Mouse (Mus musculus) yolk sac, embryonic 10.5 days (tissue): ENCODE measurements around the gene Ebf4.
A peak's percentile ranks its signal among the peaks of the same experiment; 100 is the strongest.

Experiments used
- DNase-seq: peaks from one replicate; pipeline ENCODE4 v3.0.0-alpha.2; 2017; ENCODE audit warnings: low spot score

Gene Ebf4

GRCm38 (mm10) chr2:130294936-130295277 lies at the start of gene Ebf4:
Gene Ebf4 (plus strand): TSS chr2:130295169.
- peak; percentile 81 for DNase-seq

GRCm38 (mm10) chr2:130246912-130247311 lies 48.1 kb upstream of the Ebf4 start:
- peak; percentile 5 for DNase-seq

GRCm38 (mm10) chr2:130248226-130248625 lies 46.7 kb upstream of the Ebf4 start:
- DNase-seq: no peak

GRCm38 (mm10) chr2:130256762-130257161 lies 38.2 kb upstream of the Ebf4 start:
- no peak for DNase-seq

GRCm38 (mm10) chr2:130260822-130261221 lies 34.1 kb upstream of the Ebf4 start:
- DNase-seq: no peak

- DNase-seq: no peak
Measured at GRCm38 (mm10) chr2:130261914-130262313, 33.1 kb upstream of the Ebf4 start.

- no peak for DNase-seq
Measured at GRCm38 (mm10) chr2:130262398-130262797, 32.6 kb upstream of the Ebf4 start.

GRCm38 (mm10) chr2:130265520-130265919 lies 29.4 kb upstream of the Ebf4 start:
- no peak for DNase-seq

DNA sequence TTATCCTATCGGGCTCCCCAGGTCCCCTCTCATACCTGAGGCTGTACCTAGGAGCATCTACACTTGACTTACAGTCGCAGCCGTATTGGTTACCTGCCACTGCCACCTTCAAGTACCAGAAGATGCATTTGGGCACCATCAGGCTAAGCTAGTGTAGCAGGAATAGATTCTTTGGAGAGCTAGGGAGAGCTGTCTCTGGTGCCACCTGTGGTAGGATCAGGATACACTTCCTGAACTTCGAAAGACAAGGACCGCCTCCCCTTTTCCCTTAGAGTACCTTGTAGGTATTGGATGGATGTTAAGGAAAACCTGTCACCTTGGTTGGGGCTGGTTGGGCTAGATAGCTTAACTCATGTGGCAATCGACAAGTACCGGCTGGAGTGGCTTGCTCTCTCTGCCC lies 26.9 kb upstream of the Ebf4 start:
- DNase-seq: no peak

- DNase-seq: no peak
Measured at GRCm38 (mm10) chr2:130273732-130274131, 21.2 kb upstream of the Ebf4 start.

DNA sequence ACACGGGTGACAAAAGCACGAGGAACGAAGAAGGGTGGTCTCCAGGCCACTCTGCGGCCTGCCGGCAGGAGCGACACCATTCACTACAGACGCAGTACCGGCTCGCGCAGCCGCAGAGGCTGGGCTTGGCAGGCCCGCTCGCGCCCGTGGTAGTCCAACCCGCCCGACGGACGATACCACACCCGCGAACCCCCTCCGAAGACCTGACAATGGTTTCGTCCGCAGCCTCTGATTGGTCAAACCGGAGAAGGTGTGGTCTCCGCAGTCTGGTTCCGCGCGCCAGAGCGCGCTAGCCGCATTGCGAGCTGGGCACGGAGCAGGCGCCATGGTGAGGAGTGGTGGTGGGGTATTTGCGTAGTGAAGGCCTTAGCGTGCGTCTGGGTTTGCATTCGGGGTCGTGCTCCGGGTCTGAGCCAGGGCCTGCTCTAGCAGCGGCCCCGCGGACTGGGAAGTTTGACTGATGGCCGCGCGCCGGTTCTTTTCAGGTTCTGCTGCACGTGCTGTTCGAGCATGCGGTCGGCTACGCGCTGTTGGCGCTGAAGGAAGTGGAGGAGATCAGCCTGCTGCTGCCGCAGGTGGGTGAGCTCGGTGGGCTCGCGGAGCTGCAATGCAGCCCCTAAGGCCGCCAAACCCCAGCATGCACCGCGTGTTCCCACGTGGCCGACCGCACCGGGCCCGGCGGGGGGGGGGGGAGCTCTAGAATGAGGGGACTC lies 20.7 kb upstream of the Ebf4 start, which contains the start of gene Nop56:
Nop56 (plus strand) TSS at position 282 of the 713 bp plus-strand sequence.
- DNase-seq: peak; percentile 99

DNA sequence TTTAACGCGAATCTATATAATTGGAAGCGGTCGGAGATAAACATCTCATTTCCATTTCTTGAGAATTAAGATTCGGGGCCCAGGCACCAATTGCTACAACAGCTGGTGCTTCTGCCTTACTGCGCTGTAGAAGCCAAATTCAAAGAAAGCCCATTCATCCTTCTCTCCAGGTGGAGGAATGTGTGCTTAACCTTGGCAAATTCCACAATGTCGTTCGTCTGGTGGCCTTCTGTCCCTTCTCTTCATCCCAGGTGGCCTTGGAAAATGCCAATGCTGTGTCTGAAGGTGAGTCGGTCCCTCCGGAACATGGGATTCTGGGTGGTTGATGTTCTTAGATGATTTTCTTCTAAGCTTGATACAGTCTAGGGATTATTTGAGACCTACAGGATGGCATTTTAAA lies 20.1 kb upstream of the Ebf4 start:
- no peak for DNase-seq

GRCm38 (mm10) chr2:130275649-130276048 lies 19.3 kb upstream of the Ebf4 start:
- peak; percentile 38 for DNase-seq

- DNase-seq: no peak
Measured at GRCm38 (mm10) chr2:130279600-130280091, 15.3 kb upstream of the Ebf4 start.

GRCm38 (mm10) chr2:130280224-130280623 lies 14.7 kb upstream of the Ebf4 start:
- DNase-seq: no peak

DNA sequence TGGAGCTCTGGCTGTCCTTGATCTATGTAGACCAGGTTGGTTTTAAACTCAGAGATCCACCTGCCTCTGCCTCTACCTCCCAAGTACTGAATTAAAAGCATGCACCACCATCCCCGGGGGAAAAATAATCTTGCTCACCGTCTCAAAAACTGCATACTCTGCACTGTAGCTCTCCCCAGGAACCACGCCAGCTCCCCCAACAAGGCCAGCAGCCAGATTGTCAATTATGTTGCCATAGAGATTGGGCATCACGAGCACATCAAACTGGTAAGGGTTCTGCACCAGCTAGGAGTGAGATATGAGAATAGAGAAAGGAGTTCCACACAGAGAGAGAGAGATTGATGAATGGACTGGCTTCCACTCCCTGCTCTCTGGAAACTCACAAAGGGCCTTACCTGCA lies 14.2 kb upstream of the Ebf4 start:
- no peak for DNase-seq

DNA sequence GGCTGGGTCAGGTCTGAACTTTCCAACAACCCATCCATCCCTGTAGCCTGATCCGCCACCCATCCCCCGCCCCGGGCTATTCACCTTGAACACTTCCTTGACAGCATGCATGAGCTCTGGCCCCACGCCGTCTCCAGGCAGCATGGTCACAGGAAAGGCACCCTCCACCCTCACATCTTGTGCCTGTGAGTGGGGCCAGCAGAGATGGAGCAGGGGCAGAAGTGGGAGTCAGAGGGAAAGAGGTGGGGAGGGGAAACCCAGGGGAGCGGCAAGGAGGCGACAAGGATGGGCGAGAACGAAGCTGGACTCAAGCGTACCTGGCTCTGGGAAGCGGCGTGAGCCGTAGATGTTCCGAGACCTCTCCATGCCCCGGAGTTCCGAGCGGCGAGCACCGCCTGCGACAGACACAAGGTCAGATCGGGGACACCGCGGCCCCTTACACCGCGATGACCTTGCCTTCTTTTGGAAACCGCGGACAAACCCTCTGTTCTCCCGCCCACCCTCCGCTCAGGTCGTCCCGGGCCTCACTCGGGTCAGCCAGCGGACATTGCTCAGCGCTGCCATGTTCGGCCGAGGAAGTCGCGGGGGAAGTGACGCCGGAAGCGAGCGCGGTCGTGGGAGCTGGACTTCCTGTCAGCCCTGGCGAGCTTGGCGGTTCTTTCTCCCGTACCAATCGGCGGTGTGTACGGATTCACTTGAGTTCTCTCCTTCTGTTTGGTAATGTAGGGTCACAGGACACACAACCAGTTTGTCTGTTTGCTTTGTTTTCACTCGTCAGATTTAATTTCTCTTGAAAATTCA lies 10.9 kb upstream of the Ebf4 start, which contains the start of gene Idh3b:
Idh3b (minus strand) TSS at position 694 of the 801 bp plus-strand sequence.
- DNase-seq: peak; percentile 87

DNA sequence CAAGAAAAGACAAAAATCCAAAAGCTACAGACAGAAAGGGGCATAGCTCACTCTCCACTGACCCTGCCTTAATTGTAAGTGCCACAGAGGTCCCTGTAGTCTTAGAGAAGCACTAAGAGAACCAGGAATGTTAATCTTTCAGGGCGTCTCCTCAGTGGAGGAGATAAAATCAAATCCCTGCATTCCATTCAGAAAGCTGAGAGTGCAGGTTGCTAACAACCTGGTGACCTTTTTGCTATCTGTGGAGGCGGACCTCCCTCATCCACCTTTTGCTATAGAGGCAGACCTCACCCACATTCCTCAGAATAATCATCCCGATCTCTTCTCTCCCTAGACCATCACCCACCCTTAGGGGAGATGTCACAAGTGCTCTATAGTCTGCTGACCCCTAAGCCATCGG lies 5.9 kb upstream of the Ebf4 start:
- peak; percentile 61 for DNase-seq

- peak; percentile 54 for DNase-seq
Measured at GRCm38 (mm10) chr2:130291434-130291833, 3.5 kb upstream of the Ebf4 start.

GRCm38 (mm10) chr2:130293009-130293408 lies 2.0 kb upstream of the Ebf4 start:
- no peak for DNase-seq

DNA sequence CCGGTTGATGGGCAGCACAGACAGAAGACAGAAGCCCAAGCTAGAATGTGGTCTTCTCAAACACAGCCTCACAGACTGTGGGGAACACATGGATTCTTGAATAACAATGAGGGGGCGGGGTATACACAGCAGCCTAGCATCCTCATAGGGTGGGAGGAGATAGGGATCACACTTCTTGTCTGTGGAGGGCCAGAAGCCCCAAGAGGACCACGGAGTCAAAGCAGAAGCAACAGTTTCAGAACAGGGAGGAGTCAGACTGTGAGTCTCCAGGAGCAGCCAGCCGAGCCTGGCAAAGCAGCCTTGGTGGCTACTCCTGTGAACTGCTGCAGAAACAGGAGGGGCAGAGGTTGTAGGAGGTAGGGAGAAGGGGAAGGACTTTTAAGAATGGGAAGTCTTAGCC lies 1.5 kb upstream of the Ebf4 start:
- DNase-seq: no peak

GRCm38 (mm10) chr2:130294218-130294935 lies 592 bp upstream of the Ebf4 start:
- no peak for DNase-seq
